Mouse (Mus musculus) lung, embryonic 16.5 days (tissue): Measurements from ENCODE around the gene Ccdc113. TPM values are rescaled to one million over a fixed set of nuclear protein-coding genes. Genes with fewer than 3 reads are reported as not detected.
A peak's percentile ranks its signal among the peaks of the same experiment; 100 is the strongest.
"Not testable (repeated sequence)": the region's sequence is repeated elsewhere in the genome, so short reads cannot be mapped to it uniquely, and the experiment has no call there.

Experiments used
- ATAC-seq: fragments of 200-750 bp; cut with Nextera tagmentation; 2 replicates; pipeline ENCODE4 v1.8.0; 2017; ENCODE audit warnings: low read depth, mild to moderate bottlenecking, moderate library complexity
- H3K27ac ChIP-seq: fragments of 300-500 bp; sonication (generic); 2 replicates; pipeline ENCODE4 v1.5.1; 2014; ENCODE audit warnings: mild to moderate bottlenecking, control low read depth, low read length
- H3K27me3 ChIP-seq: fragments of 300-500 bp; sonication (generic); 2 replicates; pipeline ENCODE4 v1.6.1; 2014; ENCODE audit warnings: low read depth, low read length, mixed read lengths; ENCODE audit not compliant: control insufficient read depth, insufficient read depth
- H3K36me3 ChIP-seq: fragments of 300-500 bp; sonication (generic); 2 replicates; pipeline ENCODE4 v1.6.1; 2014; ENCODE audit warnings: low read length; ENCODE audit not compliant: control insufficient read depth, insufficient read depth
- H3K4me1 ChIP-seq: fragments of 300-500 bp; sonication (generic); replicated peaks from 2 replicates; pipeline ENCODE4 v1.6.1; 2014; ENCODE audit warnings: low read length, mixed read lengths; ENCODE audit not compliant: control insufficient read depth, insufficient read depth
- H3K4me2 ChIP-seq: fragments of 300-500 bp; sonication (generic); 2 replicates; pipeline ENCODE4 v1.6.1; 2014; ENCODE audit warnings: low read depth, low read length, control low read depth
- H3K4me3 ChIP-seq: fragments of 300-500 bp; sonication (generic); 2 replicates; pipeline ENCODE4 v1.5.1; 2014; ENCODE audit warnings: mild to moderate bottlenecking, low read length, control low read depth
- H3K9ac ChIP-seq: fragments of 300-500 bp; sonication (generic); 2 replicates; pipeline ENCODE4 v1.6.1; 2014; ENCODE audit warnings: low read length, control low read depth
- H3K9me3 ChIP-seq: fragments of 300-500 bp; sonication (generic); 2 replicates; pipeline ENCODE4 v1.6.1; 2016; ENCODE audit warnings: low read length; ENCODE audit not compliant: control insufficient read depth
- WGBS: fragments of 180-500 bp; shearing (Covaris S2); extraction: QIAGEN DNeasy Blood & Tissue Kit; methylation state at CpG from one replicate; pipeline ENCODE4 v1.1.7; 2014; 5-methylcytosine and 5-hydroxymethylcytosine counted together
- polyA plus RNA-seq: library from polyadenylated mRNA; unstranded; fragments of >200 nt; fragmentation: Nextera tagmentation; extraction: Ambion mirVana; gene quantifications from 2 replicates; pipeline ENCODE4 v1.2.1, GENCODE M21; 2015

Ccdc113 gene
- polyA plus RNA-seq, 1 experiment from 2014 or later = 6.3 TPM

GRCm38 (mm10) chr8:95590539-95590938 is 56.7 kb downstream of the Ccdc113 start:
- Histone ChIP-seq H3K27ac (no peak overlapping the region), H3K4me2 (no peak overlapping the region), H3K27me3 (no peaks in the 10 kb centered on the region), H3K9ac (no peak overlapping the region), H3K36me3 (no peaks in the 10 kb centered on the region), H3K4me1 (no peaks in the 10 kb centered on the region), H3K9me3 (no peaks in the 10 kb centered on the region), H3K4me3 (no peak overlapping the region)
- 68% methylated on average over 4 of the region's 4 CpGs for WGBS
- no peak for ATAC-seq

- no peaks in the 10 kb centered on the region for H3K9me3 ChIP-seq
- no peak overlapping the region for H3K27ac ChIP-seq
- H3K4me3 ChIP-seq = no peak overlapping the region
- H3K4me2 ChIP-seq = no peak overlapping the region
- WGBS = 76% methylated on average over 12 of the region's 12 CpGs
- H3K4me1 ChIP-seq = no peaks in the 10 kb centered on the region
- ATAC-seq = no peak
- H3K27me3 ChIP-seq = no peaks in the 10 kb centered on the region
- H3K36me3 ChIP-seq = no peaks in the 10 kb centered on the region
- no peak overlapping the region for H3K9ac ChIP-seq
Measured at GRCm38 (mm10) chr8:95592131-95592780, 58.4 kb downstream of the Ccdc113 start.

GRCm38 (mm10) chr8:95593439-95594393 is 59.8 kb downstream of the Ccdc113 start:
- Histone ChIP-seq H3K27me3 (no peaks in the 10 kb centered on the region), H3K4me1 (no peaks in the 10 kb centered on the region), H3K9me3 (no peaks in the 10 kb centered on the region), H3K9ac (no peak overlapping the region), H3K4me3 (no peak overlapping the region), H3K36me3 (no peaks in the 10 kb centered on the region), H3K4me2 (no peak overlapping the region), H3K27ac (no peak overlapping the region)
- WGBS = 85% methylated on average over 7 of the region's 7 CpGs
- no peak for ATAC-seq

- H3K27ac ChIP-seq = no peak overlapping the region
- H3K27me3 ChIP-seq = no peaks in the 10 kb centered on the region
- H3K4me1 ChIP-seq = no peaks in the 10 kb centered on the region
- 78% methylated on average over 14 of the region's 14 CpGs for WGBS
- H3K9me3 ChIP-seq = no peaks in the 10 kb centered on the region
- H3K4me2 ChIP-seq = no peak overlapping the region
- no peak for ATAC-seq
- no peak overlapping the region for H3K4me3 ChIP-seq
- H3K36me3 ChIP-seq = no peaks in the 10 kb centered on the region
- no peak overlapping the region for H3K9ac ChIP-seq
Measured at GRCm38 (mm10) chr8:95595131-95595530, 61.2 kb downstream of the Ccdc113 start.

GRCm38 (mm10) chr8:95596841-95597241 is 63.0 kb downstream of the Ccdc113 start:
- no peak overlapping the region for H3K27ac ChIP-seq
- H3K9me3 ChIP-seq = no peaks in the 10 kb centered on the region
- H3K4me3 ChIP-seq = no peak overlapping the region
- H3K36me3 ChIP-seq = no peaks in the 10 kb centered on the region
- peak; percentile 23; the same call in 1 of the 2 replicates for ATAC-seq
- no peaks in the 10 kb centered on the region for H3K27me3 ChIP-seq
- H3K4me2 ChIP-seq = no peak overlapping the region
- 21% methylated on average over 4 of the region's 4 CpGs for WGBS
- H3K4me1 ChIP-seq = no peaks in the 10 kb centered on the region
- H3K9ac ChIP-seq = no peak overlapping the region

- WGBS = 9% methylated on average over 11 of the region's 11 CpGs
- no peak overlapping the region for H3K9ac ChIP-seq
- no peak for ATAC-seq
- no peak overlapping the region for H3K4me2 ChIP-seq
- H3K4me3 ChIP-seq = no peak overlapping the region
- no peak overlapping the region for H3K27ac ChIP-seq
- no peaks in the 10 kb centered on the region for H3K9me3 ChIP-seq
- H3K4me1 ChIP-seq = no peaks in the 10 kb centered on the region
- H3K36me3 ChIP-seq = no peaks in the 10 kb centered on the region
- H3K27me3 ChIP-seq = no peaks in the 10 kb centered on the region
Measured at GRCm38 (mm10) chr8:95599861-95600260, 66.0 kb downstream of the Ccdc113 start.

GRCm38 (mm10) chr8:95601306-95601705 is 67.4 kb downstream of the Ccdc113 start:
- Histone ChIP-seq H3K4me3 (no peak overlapping the region), H3K4me2 (no peak overlapping the region), H3K9me3 (no peaks in the 10 kb centered on the region), H3K27ac (no peak overlapping the region), H3K4me1 (no peaks in the 10 kb centered on the region), H3K27me3 (no peaks in the 10 kb centered on the region), H3K36me3 (no peaks in the 10 kb centered on the region), H3K9ac (no peak overlapping the region)
- no peak for ATAC-seq
- 68% methylated on average over 15 of the region's 15 CpGs for WGBS

- Histone ChIP-seq H3K9me3 (no peaks in the 10 kb centered on the region), H3K27me3 (no peaks in the 10 kb centered on the region), H3K4me2 (no peak overlapping the region), H3K36me3 (no peaks in the 10 kb centered on the region), H3K4me1 (no peaks in the 10 kb centered on the region), H3K9ac (no peak overlapping the region), H3K27ac (no peak overlapping the region), H3K4me3 (no peak overlapping the region)
- no peak for ATAC-seq
- 72% methylated on average over 2 of the region's 2 CpGs for WGBS
Measured at GRCm38 (mm10) chr8:95602168-95602567, 68.3 kb downstream of the Ccdc113 start.

- H3K27me3 ChIP-seq, H3K4me1 ChIP-seq, H3K4me3 ChIP-seq, H3K9ac ChIP-seq, H3K4me2 ChIP-seq, H3K36me3 ChIP-seq, ATAC-seq, H3K27ac ChIP-seq, H3K9me3 ChIP-seq: not testable (repeated sequence)
- 19% methylated on average over 4 of the region's 5 CpGs for WGBS
Measured at GRCm38 (mm10) chr8:95606509-95606908, 72.6 kb downstream of the Ccdc113 start.
